Mouse (Mus musculus): Measurements from ENCODE around the gene Serpina3f.
"Not testable (repeated sequence)": the region's sequence is repeated elsewhere in the genome, so short reads cannot be mapped to it uniquely, and the experiment has no call there.

Serpina3f gene

DNA sequence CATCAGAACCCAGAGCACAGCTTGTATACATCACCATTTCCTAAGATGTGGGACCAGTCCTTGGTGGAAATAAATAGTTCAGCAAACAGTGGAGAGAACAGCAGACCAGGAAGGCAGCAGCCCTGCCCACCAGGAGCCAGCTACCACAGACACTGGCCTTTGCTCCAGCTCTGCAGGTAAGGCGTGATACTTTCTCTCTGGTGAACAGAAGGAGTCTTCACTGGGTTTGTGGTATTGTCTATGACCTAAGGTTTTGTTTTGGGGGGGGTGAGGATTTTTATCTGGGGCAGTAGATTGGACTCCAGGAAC is at the start of gene Serpina3f:
Gene Serpina3f, plus strand, starts transcription at position 100 of the 309 bp plus-strand sequence.
- ATAC-seq (ENCODE audit: low TSS enrichment), result no peak

DNA sequence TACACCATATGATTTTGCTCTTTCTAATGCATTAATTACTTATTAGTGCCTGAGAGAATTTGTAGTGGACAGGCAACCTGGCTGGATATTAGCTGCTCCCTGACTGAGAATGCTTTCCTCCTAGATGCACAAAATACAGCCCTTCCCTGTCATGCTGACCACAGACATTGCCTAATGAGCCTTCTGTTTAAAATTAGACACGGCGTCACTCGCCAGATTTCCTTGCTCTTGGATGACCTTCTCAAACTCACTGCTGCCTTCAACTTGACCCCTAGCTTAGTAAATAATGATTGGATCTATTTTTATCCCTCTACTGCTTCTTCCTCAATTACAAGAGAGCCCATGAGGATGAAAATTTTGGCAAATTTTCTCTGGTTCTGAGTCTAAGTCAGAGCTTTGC is 39.6 kb upstream of the Serpina3f start:
- ATAC-seq (ENCODE audit: low TSS enrichment), result no peak

DNA sequence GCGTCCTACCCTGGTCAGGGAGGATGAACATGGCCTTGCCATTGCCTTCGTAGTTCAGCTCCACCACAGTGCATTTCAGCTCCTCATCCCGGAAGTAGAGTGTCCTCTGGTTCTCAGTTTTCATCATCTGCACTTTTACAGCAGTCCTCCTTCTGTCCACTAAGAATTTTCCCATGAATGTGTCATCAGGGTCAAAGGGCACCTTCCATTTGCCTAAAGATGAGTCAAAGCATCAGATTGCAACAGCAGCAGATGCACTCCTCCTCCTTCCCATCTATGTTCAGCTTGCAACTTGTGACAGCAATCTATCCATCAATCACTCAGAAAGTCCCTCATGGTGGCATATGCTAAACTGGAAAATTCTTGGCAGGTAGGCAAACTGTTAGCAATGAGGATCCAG is 38.7 kb upstream of the Serpina3f start:
- ATAC-seq (ENCODE audit: low TSS enrichment), result no peak

DNA sequence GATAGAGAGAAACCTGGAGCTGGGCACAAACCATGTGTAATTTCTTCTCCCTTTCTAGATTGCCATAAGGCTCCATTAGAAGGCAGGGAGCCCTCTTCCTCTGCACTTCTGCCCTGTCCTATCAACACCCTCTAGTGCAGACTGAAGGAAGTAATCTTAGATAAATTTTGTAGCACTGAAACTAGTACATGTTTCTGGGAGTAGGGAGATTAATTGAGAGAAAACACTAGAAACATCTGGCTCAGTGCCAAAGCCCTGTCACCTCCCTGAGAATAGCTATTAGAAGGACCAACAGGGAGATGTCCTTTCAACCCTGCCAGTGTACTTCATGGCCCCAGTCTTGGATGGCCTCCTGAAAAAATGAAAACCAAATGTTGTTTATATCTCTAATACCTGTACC is 35.8 kb upstream of the Serpina3f start:
- no peak for ATAC-seq (ENCODE audit: low TSS enrichment)

DNA sequence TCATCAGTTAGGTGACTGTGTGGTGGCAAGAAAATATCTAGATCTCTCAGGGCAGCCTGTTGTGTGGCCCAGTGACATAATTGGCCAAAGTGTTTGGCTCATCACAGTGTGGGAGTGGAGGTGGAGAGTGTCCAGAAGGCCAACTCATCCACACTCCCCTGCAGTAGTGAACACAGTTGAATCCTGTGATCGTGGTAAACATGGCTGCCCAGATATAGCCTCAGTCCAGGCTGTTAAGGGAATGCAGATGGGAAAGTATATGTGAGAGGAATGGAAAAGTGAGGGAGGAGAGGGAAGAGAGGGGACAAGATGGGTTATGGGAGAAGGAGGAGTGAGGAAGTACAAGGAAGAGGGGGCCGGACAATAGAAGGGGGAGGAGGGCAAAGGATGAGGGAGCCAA is 35.4 kb upstream of the Serpina3f start:
- no peak for ATAC-seq (ENCODE audit: low TSS enrichment)

DNA sequence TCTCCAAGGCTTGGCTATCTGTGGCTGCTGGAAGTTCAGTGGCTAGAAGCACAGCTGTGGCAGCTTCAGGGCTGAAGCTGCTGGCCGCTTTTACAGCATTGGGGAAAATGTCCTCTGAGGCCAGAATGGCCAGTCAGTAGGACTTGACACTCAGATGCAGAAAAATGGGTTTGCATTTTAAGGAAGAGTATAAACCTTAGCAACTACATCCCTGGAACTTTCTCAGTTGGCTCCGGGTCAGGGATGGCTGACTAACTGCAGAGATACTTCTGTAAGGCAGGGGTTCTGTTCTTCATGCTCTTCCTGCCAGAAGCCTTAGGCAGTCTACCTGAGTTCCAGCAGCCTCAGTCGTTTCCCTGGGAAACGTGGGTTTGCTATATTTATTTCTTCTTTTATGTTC is 29.3 kb upstream of the Serpina3f start:
- ATAC-seq (ENCODE audit: low TSS enrichment), result no peak

DNA sequence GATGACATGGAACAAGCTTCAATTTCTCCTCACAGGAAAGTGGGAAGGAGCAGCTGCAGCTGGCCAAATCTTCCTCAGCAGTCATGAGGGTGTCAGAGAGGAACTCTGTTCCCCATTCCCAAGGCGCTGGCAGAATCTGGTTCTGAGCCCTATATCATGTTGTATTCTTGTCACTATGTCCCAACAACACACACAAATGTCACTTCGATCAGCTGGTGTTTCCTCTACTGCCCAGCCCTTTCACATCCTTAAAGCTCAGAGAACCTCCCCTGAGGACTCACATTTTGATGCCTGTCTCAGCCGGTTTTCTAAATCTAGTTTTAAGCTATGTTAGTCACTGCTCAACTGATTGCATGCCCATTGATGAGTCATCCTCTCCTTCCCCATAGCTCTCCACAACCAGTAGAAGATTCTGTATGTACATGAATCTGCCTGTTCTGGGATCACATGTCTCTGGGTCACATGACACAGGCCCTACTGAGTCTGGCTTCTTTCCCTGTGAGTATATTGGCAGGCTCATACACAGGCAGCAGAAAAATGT is 28.2 kb upstream of the Serpina3f start:
- ATAC-seq (ENCODE audit: low TSS enrichment), result peak; percentile 97

DNA sequence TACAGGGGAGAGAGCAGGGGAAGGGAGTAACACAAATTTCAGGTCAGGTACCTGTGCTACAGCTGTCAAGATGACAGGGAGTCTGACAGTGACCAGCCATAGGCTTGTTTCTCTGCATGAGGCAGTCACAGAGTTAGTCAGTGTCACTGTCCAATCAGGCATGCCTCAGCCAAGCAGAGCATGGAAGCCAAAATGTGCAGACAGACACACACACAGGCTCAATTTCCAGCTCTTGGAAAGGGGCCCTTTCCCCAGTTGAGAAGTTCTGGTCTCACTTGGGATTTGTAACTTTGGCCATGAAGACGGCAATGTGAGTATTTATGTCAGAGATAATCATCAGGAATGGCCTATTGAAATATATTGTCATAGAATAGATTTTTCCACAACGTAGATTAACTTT is 25.1 kb upstream of the Serpina3f start:
- ATAC-seq (ENCODE audit: low TSS enrichment), result no peak

DNA sequence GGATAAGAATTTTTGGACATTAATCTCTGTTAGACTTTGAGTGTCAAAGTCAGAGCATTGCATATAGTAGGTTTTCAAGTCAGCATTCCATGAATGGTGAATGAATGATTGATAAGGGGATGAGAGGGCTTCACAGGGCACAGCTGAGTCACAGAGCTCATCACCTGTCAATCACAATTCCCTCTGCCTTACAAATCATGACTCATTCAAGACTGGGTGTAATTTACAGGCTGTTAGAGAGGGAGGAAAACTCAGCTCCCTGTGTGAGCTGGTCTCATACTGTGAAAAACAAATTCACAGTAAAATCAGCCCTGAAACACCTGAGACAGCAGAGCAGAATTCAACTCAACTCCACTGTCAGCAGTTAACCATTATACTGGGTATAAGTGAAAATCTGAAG is 23.5 kb upstream of the Serpina3f start:
- no peak for ATAC-seq (ENCODE audit: low TSS enrichment)

DNA sequence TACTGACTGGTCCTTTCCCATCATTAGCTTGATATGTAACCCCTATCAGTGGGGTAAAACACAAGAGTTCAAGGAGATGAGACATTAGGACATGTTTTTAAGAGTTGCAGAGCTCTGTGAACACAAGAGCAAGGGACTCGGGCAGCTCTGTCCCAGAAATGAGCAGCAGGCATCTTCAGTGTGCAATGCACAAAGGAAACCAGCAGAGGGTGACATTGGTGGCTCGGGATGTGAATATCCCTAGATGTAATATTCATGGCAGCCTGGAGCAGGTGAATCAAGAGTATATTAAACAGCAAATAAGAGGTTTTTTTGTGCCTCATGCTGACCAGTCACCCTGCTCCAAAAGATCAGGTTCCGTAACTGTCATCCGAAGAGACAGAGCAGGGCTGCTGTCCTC is 5.2 kb upstream of the Serpina3f start:
- ATAC-seq (ENCODE audit: low TSS enrichment), result no peak

DNA sequence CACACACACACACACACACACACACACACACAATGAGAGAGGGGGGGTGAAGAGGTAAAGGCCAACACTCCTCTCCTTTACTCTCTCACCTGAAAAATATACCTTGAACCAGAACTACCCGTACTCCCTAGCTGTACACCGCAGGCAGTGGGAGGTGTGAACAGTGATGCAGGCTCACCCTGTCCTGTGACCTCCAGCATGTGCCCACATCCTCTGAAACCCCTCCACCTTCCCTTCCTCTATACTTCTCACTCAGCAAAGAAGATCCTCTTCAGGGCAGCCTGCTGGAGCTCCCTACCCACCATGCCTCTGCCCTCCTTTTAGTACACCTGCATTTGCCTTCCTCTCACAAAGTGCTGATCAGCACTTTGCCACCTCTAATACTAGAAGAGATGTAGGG is 4.5 kb upstream of the Serpina3f start:
- no peak for ATAC-seq (ENCODE audit: low TSS enrichment)

DNA sequence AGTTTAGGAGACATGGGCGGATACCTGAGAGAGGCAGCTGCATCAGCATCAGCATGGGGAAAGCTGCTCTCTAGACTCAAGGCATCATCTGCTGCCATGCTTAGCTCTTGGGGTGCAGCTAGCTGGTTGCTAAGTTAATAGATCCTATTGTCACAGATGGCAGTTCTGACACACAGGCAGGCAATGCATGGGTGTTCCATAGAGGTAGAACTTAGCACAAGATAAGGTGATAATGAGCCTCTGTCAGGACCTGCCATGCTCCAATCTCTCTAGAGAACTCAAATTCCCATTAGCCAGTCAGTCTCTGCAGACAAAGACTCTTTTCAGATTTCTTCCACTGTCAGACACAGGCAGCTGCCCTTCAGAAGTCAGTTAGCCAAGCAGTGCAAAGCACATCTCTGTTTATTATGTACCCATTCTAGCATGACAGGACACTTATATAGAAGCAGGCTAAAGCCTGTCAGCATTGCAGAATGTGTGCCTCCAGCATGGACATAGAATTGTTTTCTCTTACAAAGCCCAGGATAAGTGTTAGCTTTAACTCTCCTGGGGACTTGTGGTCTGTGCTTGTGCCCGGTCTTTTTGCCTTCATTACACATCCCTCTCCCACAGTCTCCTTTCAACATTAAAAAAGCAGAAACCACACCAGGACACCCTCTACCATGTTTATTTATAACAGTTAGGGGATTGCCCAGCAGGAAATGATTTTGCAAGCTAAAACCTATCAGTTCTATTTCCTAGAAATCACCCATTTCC is 477 bp upstream of the Serpina3f start:
- ATAC-seq (ENCODE audit: low TSS enrichment), result no peak

DNA sequence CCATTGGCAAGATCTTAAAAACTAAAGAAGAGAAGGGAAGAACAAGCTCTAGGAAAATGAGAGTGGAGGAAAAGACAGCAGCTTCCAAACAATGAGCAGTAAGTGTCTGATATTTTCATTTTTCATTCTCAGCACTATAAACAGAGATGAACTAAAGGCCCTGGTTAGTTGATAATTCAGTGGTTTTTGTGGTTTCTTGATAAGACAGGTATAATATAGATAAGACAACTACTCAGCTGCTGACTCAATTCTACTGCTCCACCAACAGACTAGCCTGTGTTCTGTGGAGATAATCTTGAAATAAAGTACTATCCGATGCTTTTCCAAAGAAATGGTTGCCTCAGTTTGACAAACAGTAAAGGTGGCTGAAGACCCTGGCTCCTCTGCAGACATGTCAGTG is 905 bp downstream of the Serpina3f start:
- no peak for ATAC-seq (ENCODE audit: low TSS enrichment)

DNA sequence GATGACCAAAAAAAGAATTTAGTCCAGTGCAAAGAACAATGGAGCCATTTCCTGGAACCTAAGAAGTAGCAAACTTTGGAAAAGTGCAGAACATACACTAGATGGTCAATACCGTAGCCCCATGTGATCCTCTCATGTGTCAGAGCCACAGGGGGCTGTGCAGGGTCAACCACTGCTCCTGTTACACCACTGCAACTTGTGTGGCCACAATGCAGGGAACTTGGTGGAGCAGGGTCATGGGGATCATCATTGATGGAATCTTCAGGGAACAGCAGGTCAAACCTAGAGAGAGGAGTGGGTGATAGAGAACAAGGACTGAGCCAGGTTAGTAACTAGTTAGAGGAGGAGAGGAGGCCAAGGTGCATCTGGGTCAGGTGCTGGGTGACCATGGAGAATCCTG is 7.3 kb downstream of the Serpina3f start:
- ATAC-seq (ENCODE audit: low TSS enrichment), result no peak

DNA sequence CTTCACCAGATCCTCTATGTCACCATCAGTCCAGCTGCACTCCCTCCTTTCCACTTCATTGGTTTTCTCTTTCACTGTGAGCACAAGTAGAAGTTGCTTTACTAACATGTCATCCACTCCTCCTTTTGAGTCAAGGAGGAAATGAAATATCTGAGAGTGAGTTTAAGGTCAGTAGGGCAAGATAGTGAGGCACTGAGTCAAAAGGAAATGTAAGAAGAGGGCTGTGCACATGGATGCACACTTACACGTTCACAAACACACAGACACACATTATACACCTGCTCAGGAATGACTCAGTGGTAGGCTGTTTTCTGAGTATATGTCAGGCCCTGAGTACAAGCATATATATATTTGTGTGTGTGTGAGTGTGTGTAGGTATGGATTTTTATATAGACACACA is 9.3 kb downstream of the Serpina3f start:
- no peak for ATAC-seq (ENCODE audit: low TSS enrichment)

DNA sequence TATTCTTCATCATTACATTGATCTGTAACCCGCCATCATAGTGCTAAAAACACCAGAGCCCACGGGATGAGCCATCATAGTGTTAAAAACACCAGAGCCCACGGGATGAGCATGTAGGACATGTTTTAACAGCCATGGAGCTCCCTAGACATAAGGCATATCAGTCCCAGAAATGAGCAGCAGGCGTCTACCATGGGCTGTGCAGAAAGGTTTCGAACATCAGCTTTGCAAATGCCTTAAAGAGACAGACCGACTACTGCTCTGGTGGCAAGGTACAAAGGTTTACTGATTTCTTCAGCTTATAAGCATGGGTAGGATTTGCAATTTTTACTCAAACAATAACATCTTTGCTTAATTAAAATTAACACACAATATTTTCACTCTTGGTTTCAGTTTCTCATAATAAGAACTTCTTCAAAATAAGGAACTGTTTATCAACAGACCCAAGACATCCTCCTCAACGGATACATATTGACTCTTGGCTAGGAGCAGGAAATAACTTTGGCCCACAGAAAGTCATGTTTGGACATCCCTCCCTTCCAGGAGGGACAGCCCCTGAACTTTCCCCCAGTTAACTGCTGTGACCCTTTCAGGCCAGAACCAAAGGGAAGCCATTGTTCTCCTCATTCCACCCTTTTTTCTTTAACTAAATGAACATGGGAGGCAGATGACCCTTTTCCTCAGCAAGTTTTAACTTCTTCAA is 10.4 kb downstream of the Serpina3f start:
- ATAC-seq (ENCODE audit: low TSS enrichment), result no peak

DNA sequence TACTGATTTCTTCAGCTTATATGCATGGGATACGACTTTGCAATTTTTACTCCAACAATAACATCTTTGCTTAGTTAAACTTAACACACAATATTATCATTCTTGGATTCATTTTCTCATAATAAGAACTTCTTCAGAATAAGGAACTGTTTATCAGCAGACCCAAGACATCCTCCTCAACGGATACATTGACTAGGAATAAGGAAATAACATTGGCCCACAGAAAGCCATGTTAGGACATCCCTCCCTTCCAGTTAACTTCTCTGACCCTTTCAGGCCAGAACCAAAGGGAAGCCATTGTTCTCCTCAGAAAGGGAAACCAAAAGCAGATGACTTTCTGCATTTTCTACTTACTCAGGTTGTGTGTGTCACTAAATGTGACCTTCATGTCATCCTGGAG is 16.4 kb downstream of the Serpina3f start:
- no peak for ATAC-seq (ENCODE audit: low TSS enrichment)

DNA sequence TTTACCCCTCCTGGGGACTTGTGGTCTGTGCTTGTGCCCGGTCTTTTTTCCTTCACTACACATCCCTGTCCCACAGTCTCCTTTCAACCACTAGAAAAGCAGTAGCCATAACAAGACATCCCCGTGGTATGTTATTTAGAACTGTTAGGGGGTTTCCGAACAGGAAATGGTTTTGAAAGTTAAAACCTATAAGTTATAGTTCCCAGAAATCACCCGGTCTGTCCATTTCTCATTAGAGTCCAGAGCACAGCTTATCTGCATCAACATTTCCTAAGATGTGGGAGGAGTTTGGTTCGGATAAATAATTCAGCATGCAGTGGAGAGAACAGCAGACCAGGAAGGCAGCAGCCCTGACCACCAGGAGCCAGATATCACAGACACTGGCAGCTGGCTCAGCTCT is 21.6 kb downstream of the Serpina3f start, which contains the start of gene Serpina3g:
Gene Serpina3g, plus strand, starts transcription at position 331 of the 400 bp plus-strand sequence.
- ATAC-seq (ENCODE audit: low TSS enrichment), result no peak

DNA sequence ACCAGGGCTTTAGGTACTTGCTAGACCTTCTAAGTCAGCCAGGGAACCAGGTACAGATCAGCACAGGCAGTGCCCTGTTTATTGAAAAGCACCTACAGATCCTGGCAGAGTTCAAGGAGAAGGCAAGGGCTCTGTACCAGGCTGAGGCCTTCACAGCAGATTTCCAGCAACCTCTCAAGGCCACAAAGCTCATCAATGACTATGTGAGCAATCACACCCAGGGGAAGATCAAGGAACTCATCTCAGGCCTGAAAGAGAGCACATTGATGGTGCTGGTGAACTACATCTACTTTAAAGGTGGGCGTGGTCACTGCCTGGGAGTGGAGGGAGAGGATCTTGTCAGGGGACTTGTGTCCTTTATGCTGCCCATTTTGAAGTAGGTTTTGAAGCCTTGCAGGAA is 23.7 kb downstream of the Serpina3f start:
- ATAC-seq (ENCODE audit: low TSS enrichment), result not testable (repeated sequence)

DNA sequence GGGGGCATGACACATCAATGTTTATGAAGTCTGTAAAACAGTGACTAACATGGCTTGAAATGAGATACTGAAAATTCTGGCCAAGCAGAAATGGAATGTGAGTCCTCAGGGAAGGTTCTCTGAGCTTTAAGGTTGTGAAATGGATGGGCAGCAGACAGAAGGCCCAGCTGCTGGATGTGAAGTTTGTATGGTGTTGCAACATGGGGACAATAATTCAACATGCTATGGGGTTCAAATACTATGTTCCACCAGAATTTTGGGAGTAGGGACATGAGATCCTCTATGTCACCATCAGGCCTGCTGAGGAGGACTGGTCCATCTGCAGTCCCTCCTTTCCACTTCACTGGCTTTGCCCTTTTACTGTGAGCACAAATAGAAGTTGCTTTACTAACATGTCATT is 29.0 kb downstream of the Serpina3f start:
- no peak for ATAC-seq (ENCODE audit: low TSS enrichment)

DNA sequence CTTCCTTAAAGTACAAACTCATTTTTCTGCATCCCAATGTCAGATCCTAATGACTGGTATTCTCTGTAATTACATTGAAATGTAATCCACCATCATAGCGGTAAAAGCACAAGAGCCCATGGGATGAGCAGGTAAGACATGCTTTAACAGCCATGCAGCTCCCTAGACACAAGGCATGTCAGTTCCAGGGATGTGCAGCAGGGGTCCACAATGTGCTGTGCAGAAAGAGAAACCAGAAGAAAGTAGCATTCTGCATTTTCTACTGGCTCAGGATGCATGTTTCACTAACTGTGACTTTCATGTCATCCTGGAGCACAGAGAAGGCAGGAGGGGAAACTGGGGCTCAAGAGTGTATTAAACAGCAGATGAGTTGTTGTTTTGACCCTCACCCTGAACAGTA is 30.7 kb downstream of the Serpina3f start:
- ATAC-seq (ENCODE audit: low TSS enrichment), result peak; percentile 73; the same call in 1 of the 2 replicates

DNA sequence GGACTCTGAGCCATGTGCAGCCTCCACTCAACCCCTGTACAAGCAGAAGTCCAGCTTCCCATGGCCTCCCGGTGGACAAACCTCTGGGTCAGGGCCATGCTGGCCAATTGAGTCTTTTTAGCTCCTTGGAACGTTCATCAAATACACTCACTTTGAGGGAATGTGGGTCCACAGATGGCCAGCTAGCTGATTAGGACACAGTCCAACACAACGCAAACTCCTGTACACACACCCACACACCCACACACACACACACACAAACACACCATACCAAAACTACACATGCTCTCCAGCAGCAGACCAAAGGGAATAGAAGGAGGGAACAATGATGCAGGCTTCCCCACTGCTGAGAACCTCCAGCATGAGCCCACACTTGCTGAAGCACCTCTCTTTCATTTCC is 31.3 kb downstream of the Serpina3f start:
- ATAC-seq (ENCODE audit: low TSS enrichment), result peak; percentile 83

DNA sequence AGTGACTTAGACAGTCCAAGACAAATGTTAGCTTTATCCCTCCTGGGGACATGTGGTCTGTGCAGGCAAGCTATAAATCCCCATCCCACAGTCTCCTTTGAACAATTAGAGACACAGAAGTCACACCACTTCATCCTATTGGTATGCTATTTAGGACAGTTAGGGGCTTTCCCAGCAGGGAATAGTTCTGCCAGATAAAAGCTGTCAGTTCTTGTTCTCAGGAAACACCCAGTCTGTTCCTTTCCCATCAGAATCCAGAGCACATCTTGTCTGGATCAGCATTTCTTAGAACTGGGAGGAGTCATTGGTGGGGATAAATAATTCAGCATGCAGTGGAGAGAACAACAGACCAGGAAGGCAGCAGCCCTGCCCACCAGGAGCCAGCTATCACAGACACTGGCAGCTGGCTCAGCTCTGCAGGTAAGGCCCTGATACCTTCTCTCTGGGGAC is 33.2 kb downstream of the Serpina3f start:
- ATAC-seq (ENCODE audit: low TSS enrichment), result no peak
